Mouse (Mus musculus) C2C12 (cell line): ENCODE measurements at regions not wholly inside any gene's neighbourhood (a gene's known extent, or its start where the extent isn't known, plus 50 kb on each side); places are given as distances from the start of the nearest gene placed in this dataset.

ENCODE experiments used
- H3K27me3 ChIP-seq: one replicate; pipeline ENCODE4 v1.6.1; 2011; ENCODE audit not compliant: control insufficient read depth, insufficient read depth, insufficient read length
- H3K36me3 ChIP-seq: one replicate; pipeline ENCODE4 v1.6.1; 2011; ENCODE audit not compliant: control insufficient read depth, insufficient read depth
- H3K4me3 ChIP-seq: one replicate; pipeline ENCODE4 v1.5.1; 2011; ENCODE audit warnings: mild to moderate bottlenecking, control low read depth; ENCODE audit not compliant: poor library complexity, insufficient read depth, severe bottlenecking
- H3K79me2 ChIP-seq: one replicate; pipeline ENCODE4 v1.6.1; 2011; ENCODE audit not compliant: control insufficient read depth, insufficient read depth
- H3K79me3 ChIP-seq: one replicate; pipeline ENCODE4 v1.6.1; 2011; ENCODE audit warnings: low read depth, control low read depth
- H3ac ChIP-seq: one replicate; pipeline ENCODE3; 2011; ENCODE audit warnings: low read depth; ENCODE audit not compliant: control insufficient read depth, insufficient read length
- CEBPB ChIP-seq: IDR thresholded peaks from one replicate; pipeline ENCODE4 v1.6.1; 2011; ENCODE audit warnings: low read depth, mild to moderate bottlenecking, control low read depth, moderate library complexity
- CTCF ChIP-seq: IDR thresholded peaks from one replicate; pipeline ENCODE4 v1.5.1; 2011; ENCODE audit not compliant: control insufficient read depth, insufficient read depth, insufficient read length
- FOSL1 ChIP-seq: IDR thresholded peaks from one replicate; pipeline ENCODE4 v1.8.0; 2011; ENCODE audit warnings: mild to moderate bottlenecking, low read length; ENCODE audit not compliant: poor library complexity, insufficient read depth, severe bottlenecking
- MAX ChIP-seq: IDR thresholded peaks from one replicate; pipeline ENCODE4 v1.6.1; 2011; ENCODE audit warnings: mild to moderate bottlenecking, control low read depth
- MYOD1 ChIP-seq: IDR thresholded peaks from one replicate; pipeline ENCODE4 v1.6.1; 2011; ENCODE audit warnings: low read depth; ENCODE audit not compliant: control insufficient read depth, insufficient read length
- MYOG ChIP-seq: IDR thresholded peaks from one replicate; pipeline ENCODE4 v1.6.1; 2011; ENCODE audit not compliant: control insufficient read depth, insufficient read length; ENCODE audit errors: extremely low read depth
- USF1 ChIP-seq: IDR thresholded peaks from one replicate; pipeline ENCODE4 v1.6.1; 2011; ENCODE audit warnings: low read depth, mild to moderate bottlenecking, control low read depth, moderate library complexity

- Histone ChIP-seq H3K36me3 (no peaks in the 10 kb centered on the region), H3K4me3 (no peak overlapping the region), H3ac (no peak overlapping the region), H3K27me3 (no peaks in the 10 kb centered on the region), H3K79me3 (no peaks in the 10 kb centered on the region), H3K79me2 (no peaks in the 10 kb centered on the region)
- TF ChIP-seq CEBPB (no peak), MYOD1 (no peak), MYOG (no peak)
Measured at GRCm38 (mm10) chr3:131964952-131965351, 120.1 kb upstream of the Dkk2 start.

GRCm38 (mm10) chr3:131965456-131966160, 119.5 kb upstream of the Dkk2 start:
- TF ChIP-seq MYOD1: no peak
- no peak for TF ChIP-seq FOSL1
- no peak for TF ChIP-seq CEBPB
- no peaks in the 10 kb centered on the region for H3K79me3 ChIP-seq
- H3K27me3 ChIP-seq: no peaks in the 10 kb centered on the region
- no peak overlapping the region for H3ac ChIP-seq
- no peak overlapping the region for H3K4me3 ChIP-seq
- no peaks in the 10 kb centered on the region for H3K36me3 ChIP-seq
- H3K79me2 ChIP-seq: no peaks in the 10 kb centered on the region

- peak overlapping the region; percentile 24 for H3ac ChIP-seq
- TF ChIP-seq MYOD1 (peak; percentile 50), MAX (no peak)
- H3K79me3 ChIP-seq: no peaks in the 10 kb centered on the region
- H3K4me3 ChIP-seq: no peak overlapping the region
- no peaks in the 10 kb centered on the region for H3K36me3 ChIP-seq
- no peaks in the 10 kb centered on the region for H3K27me3 ChIP-seq
- no peaks in the 10 kb centered on the region for H3K79me2 ChIP-seq
Measured at GRCm38 (mm10) chr3:131967288-131967687, 117.8 kb upstream of the Dkk2 start.

- Histone ChIP-seq H3K36me3 (no peaks in the 10 kb centered on the region), H3K4me3 (no peak overlapping the region), H3K79me2 (no peaks in the 10 kb centered on the region), H3ac (no peak overlapping the region), H3K79me3 (no peaks in the 10 kb centered on the region), H3K27me3 (no peaks in the 10 kb centered on the region)
- TF ChIP-seq FOSL1 (peak; percentile 76), CEBPB (no peak)
Measured at GRCm38 (mm10) chr3:131970827-131971226, 114.3 kb upstream of the Dkk2 start.

- Histone ChIP-seq H3K27me3 (no peaks in the 10 kb centered on the region), H3K4me3 (no peak overlapping the region), H3ac (no peak overlapping the region), H3K79me3 (no peaks in the 10 kb centered on the region), H3K79me2 (no peaks in the 10 kb centered on the region), H3K36me3 (no peaks in the 10 kb centered on the region)
- TF ChIP-seq CEBPB (no peak), CTCF (peak; percentile 56)
Measured at GRCm38 (mm10) chr3:131975940-131976628, 109.0 kb upstream of the Dkk2 start.

GRCm38 (mm10) chr3:131983292-131983691, 101.8 kb upstream of the Dkk2 start:
- H3K36me3 ChIP-seq: no peaks in the 10 kb centered on the region
- H3ac ChIP-seq: no peak overlapping the region
- TF ChIP-seq FOSL1 (no peak), MYOG (no peak), MAX (no peak), USF1 (no peak), CEBPB (no peak), CTCF (no peak), MYOD1 (no peak)
- H3K79me2 ChIP-seq: no peaks in the 10 kb centered on the region
- H3K4me3 ChIP-seq: no peak overlapping the region
- H3K27me3 ChIP-seq: no peaks in the 10 kb centered on the region
- H3K79me3 ChIP-seq: no peaks in the 10 kb centered on the region
